Mouse (Mus musculus) urinary bladder, adult 2 months (tissue): ENCODE results near the gene Abraxas2. TPM values are rescaled to one million over a fixed set of nuclear protein-coding genes. Genes with fewer than 3 reads are reported as not detected.

Experiments used
- DNase-seq: peaks from one replicate; pipeline ENCODE4 v3.0.0; 2022; ENCODE audit warnings: low spot score
- polyA plus RNA-seq: library from polyadenylated mRNA; depleted of rRNA; stranded (reverse); fragments of >200 nt; gene quantifications from 2 replicates; pipeline ENCODE4 v1.2.3, GENCODE M21; 2012; rRNA removed

Gene Abraxas2
- polyA plus RNA-seq, 1 experiment: 24.0 TPM

- no peak for DNase-seq
Observed at GRCm38 (mm10) chr7:132898234-132898633, 39.2 kb downstream of the Abraxas2 start.

DNA sequence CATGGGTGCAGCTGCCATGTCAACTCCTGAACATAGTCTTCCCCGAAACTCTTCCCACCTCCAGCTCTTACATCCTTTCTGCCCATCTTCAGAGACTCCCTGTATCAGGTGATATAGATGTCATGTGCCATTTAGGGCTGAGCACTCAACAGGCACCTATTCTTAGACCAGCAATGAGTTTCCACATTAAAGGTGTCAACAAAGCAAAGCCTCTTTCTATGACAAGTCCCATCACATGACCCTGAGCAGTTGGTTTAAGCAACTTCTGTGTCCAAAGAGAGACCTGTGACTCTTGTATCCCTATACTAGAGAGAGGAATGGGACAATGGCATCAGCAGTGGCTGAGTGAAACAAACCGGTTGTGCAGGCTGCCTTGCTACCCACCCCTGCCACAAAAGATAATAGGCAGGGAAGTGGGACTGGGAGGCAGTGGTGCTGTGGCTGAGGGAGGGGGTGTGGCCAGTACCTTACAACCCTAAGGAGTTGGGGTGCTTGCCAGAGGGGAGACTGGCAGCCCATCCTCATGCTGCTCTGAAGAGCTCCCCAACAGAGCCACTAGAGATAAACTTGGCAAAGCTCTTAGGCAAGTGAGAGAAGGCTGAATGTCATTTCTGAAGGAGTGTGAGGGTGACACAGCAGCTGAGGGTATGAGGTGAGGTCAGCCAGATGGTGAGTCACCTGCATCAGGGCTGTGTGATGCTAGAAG, 42.0 kb downstream of the Abraxas2 start:
- no peak for DNase-seq

GRCm38 (mm10) chr7:132903796-132904195, 44.8 kb downstream of the Abraxas2 start:
- no peak for DNase-seq

GRCm38 (mm10) chr7:132921971-132922370, 62.9 kb downstream of the Abraxas2 start:
- no peak for DNase-seq

DNA sequence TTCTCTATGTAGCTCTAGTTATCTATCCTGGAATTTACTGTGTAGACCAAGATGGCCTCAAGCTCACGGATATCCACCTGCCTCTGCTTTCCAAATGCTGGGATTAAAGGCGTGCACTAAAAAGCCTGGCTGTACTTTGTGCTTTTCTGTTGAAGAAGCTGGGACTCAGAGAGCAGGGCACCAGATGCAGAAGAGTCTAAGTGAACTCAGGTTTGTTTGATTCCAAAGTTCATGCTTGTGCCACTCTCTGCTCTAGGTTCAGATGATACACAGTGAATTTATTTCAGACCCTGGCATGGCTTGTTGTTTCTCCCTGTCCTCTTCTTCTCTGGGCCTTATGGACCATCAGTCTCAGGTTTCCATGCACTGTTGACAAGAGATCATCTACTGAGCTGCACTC, 66.2 kb downstream of the Abraxas2 start:
- no peak for DNase-seq

- no peak for DNase-seq
Observed at GRCm38 (mm10) chr7:132927201-132927600, 68.2 kb downstream of the Abraxas2 start.

GRCm38 (mm10) chr7:132930055-132930454, 71.0 kb downstream of the Abraxas2 start:
- DNase-seq: no peak

DNA sequence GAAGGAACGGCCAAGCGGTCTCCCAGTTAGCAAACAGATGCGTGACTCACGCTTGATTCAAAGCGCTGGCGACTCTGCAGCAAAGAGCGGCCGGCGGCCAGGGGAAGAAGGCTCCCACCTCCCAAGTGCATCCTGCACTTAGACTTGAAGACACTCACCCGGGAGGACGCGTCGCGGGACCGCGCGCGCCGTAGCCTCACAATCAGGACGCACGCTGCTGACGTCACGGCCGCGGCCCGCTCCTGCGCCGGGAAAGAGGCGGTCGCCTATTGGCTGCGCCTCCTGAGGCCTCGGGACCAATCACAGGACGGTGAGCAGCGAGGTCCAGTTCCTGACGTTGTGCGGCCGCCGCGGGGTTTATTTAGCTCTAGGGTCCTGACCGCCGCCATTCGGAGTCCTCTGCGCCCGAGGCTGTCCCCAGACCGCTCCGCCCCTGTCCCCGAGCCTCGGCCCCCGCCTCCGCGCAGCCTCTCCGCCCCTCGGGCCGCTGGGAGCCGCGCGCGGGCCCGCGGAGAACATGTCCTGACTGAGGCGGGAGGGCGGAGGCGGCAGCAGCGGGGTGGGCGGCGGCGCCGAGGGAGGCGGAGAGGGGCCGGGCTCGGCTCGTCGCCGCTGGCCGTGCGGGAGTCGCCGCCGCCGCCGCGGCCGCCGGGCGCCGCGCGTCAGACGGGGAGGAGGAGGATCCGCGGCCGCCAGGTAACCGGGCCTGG, 72.0 kb downstream of the Abraxas2 start, which contains the start of gene Zranb1:
Gene Zranb1 (plus strand): TSS at position 293 of the 710 bp plus-strand sequence.
- peak; percentile 98 for DNase-seq

DNA sequence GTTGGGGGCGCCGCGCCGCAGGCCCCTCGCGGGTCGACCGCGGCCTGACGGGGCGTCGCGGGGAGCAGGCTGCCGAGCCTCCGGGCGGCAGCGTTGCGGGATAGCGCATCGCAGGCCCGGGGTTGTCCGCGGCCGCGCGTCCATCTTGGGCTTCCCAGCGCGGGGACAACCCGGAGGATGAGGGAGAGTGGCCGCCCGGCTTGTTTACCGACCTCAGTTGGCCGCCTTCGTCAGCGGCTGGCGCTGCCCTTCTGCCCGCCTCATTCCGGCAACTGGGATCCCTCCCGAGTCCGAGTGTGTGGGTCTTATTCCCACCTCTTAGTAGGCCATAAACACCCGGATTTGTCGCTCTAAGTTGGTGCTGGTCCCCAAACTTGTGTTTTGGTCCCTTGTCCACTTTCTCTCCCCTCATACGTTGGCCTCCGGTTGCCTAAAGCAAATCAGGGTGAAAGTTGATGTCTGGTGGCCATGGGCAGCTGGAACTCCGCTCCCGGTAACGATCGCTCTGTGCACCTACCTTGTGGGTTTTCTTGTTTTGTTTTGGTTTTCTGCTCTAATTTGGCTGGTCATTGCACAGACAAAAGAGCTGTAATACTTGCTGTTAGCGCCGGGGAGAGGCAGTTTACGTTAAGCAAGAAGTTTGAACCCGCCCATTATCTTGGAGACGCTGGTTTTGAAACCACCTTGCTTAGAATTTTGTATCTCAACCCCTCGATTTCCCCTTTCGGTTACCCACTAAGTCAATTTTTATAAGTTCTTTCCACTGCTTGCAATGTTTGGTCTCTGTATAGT, 72.7 kb downstream of the Abraxas2 start:
- DNase-seq: peak; percentile 54

DNA sequence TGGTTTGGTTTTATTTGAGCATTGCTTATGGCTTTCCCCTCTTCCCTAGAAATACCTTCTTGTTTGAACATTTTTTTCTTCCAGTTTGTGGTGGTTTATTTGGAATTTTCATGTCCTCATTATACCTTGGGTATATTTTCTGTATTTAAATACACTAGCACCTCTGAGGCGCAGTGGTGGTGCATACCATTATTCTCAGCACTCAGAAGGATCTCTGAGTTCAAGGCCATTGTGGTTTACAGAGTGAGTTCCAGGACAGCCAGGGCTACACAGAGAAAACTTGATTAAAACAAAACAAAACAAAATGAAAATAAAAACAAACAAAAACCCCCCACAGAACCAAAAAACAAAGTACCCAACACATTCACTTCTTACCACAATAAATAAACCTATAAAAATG, 74.3 kb downstream of the Abraxas2 start:
- DNase-seq: no peak

Other genes starting within 250 kb of the Abraxas2 start
- 21.0 and 23.7 TPM in 2 replicates for gene Lhpp, start 248.6 kb upstream of the Abraxas2 start, polyA plus RNA-seq
- gene Fam53b, start 45.3 kb upstream of the Abraxas2 start, polyA plus RNA-seq: 11.2 and 15.8 TPM in 2 replicates
- gene Eef1akmt2, start 6.6 kb upstream of the Abraxas2 start, polyA plus RNA-seq: 33.7 and 34.9 TPM in 2 replicates
- gene Zranb1, start 71.9 kb downstream of the Abraxas2 start, polyA plus RNA-seq: 22.4 and 24.2 TPM in 2 replicates